In genomic region chr2:170453809-170454208, GRCm38 (mm10) we compare ENCODE assay signal across 11 mouse cellular contexts. TPM values are rescaled to one million over a fixed set of nuclear protein-coding genes. Genes with fewer than 3 reads are reported as not detected.
"Had no signal": no experiment of that assay in that cellular context is flagged by ENCODE, and none has a peak within 500 bp of the region (broad histone marks: within the 10 kb centered on the region; RNA-seq: fewer than 3 reads in every experiment).

No protein-coding gene starts in this region.

RNA-seq across cellular contexts. Expression of gene Cyp24a1, which starts 43.1 kb away (rescaled TPM):
- polyA plus RNA-seq: embryonic facial prominence, embryonic 10.5 days; embryonic facial prominence, embryonic 11.5 days; embryonic facial prominence, embryonic 12.5 days; embryonic facial prominence, embryonic 13.5 days; embryonic facial prominence, embryonic 14.5 days; erythroblast, embryonic 14.5 days; forebrain, embryonic 11.5 days; forebrain, embryonic 12.5 days; forebrain, embryonic 14.5 days; forebrain, postnatal 0 days; gonadal fat pad, adult 2 months had no signal
